Mouse (Mus musculus) E14TG2a.4 (cell line): ENCODE measurements around the gene Osbpl3.

ENCODE experiments used
- CTCF ChIP-seq: conservative IDR thresholded peaks from 2 replicates; pipeline ENCODE4 v1.5.1; 2014; ENCODE audit warnings: low read length
- NANOG ChIP-seq: IDR thresholded peaks from 2 replicates; pipeline ENCODE4 v1.6.1; 2014; ENCODE audit warnings: borderline replicate concordance, low read length, mixed read lengths
- POU5F1 ChIP-seq: IDR thresholded peaks from 2 replicates; pipeline ENCODE4 v1.6.1; 2014; ENCODE audit warnings: low read length, borderline replicate concordance

GRCm38 (mm10) chr6:50329380-50329779, 126.6 kb downstream of the Osbpl3 start:
- TF ChIP-seq CTCF, result no peak
- no peak for TF ChIP-seq NANOG
- TF ChIP-seq POU5F1, result no peak
